Mouse (Mus musculus) midbrain, embryonic 16.5 days (tissue): ENCODE results near the gene Pik3cg. TPM values are rescaled to one million over a fixed set of nuclear protein-coding genes. Genes with fewer than 3 reads are reported as not detected.

Source experiments
- ATAC-seq: fragments of 200-750 bp; cut with Nextera tagmentation; 2 replicates; pipeline ENCODE4 v1.8.0; 2017; ENCODE audit warnings: moderate TSS enrichment
- H3K27ac ChIP-seq: fragments of 300-500 bp; sonication (generic); 2 replicates; pipeline ENCODE4 v1.5.1; 2014; ENCODE audit warnings: mild to moderate bottlenecking, low read length, mixed read lengths
- H3K27me3 ChIP-seq: fragments of 300-500 bp; sonication (generic); 2 replicates; pipeline ENCODE4 v1.6.1; 2014; ENCODE audit warnings: low read depth, low read length, mixed read lengths; ENCODE audit not compliant: control insufficient read depth, insufficient read depth
- H3K36me3 ChIP-seq: fragments of 300-500 bp; sonication (generic); 2 replicates; pipeline ENCODE4 v1.6.1; 2014; ENCODE audit warnings: mild to moderate bottlenecking, low read length, moderate library complexity, mixed read lengths; ENCODE audit not compliant: control insufficient read depth, insufficient read depth
- H3K4me1 ChIP-seq: fragments of 300-500 bp; sonication (generic); 2 replicates; pipeline ENCODE4 v1.6.1; 2014; ENCODE audit warnings: mild to moderate bottlenecking, low read length, mixed read lengths; ENCODE audit not compliant: control insufficient read depth, insufficient read depth
- H3K4me2 ChIP-seq: fragments of 300-500 bp; sonication (generic); 2 replicates; pipeline ENCODE4 v1.6.1; 2014; ENCODE audit warnings: mild to moderate bottlenecking, low read length, mixed read lengths
- H3K4me3 ChIP-seq: fragments of 300-500 bp; sonication (generic); 2 replicates; pipeline ENCODE4 v1.5.1; 2014; ENCODE audit warnings: low read depth, mild to moderate bottlenecking, low read length, moderate library complexity, mixed read lengths
- H3K9ac ChIP-seq: fragments of 300-500 bp; sonication (generic); 2 replicates; pipeline ENCODE4 v1.6.1; 2014; ENCODE audit warnings: low read depth, low read length, mixed read lengths
- H3K9me3 ChIP-seq: fragments of 300-500 bp; sonication (generic); replicated peaks from 2 replicates; pipeline ENCODE4 v1.6.1; 2014; ENCODE audit warnings: mild to moderate bottlenecking, low read length, mixed read lengths; ENCODE audit not compliant: control insufficient read depth, poor library complexity, severe bottlenecking
- WGBS: fragments of 180-500 bp; shearing (Covaris S2); extraction: QIAGEN DNeasy Blood & Tissue Kit; methylation state at CpG from one replicate; pipeline ENCODE4 v1.1.7; 2014; 5-methylcytosine and 5-hydroxymethylcytosine counted together
- polyA plus RNA-seq: library from polyadenylated mRNA; unstranded; fragments of >200 nt; fragmentation: Nextera tagmentation; extraction: Ambion mirVana; gene quantifications from 2 replicates; pipeline ENCODE4 v1.2.1, GENCODE M21; 2015

The Pik3cg gene
- polyA plus RNA-seq, 1 experiment from 2014 or later, result 0.82 TPM

- Histone ChIP-seq H3K4me2 (no peak overlapping the region), H3K9ac (no peak overlapping the region), H3K4me3 (no peak overlapping the region), H3K4me1 (no peaks in the 10 kb centered on the region; the same call in 1 of the 2 replicates), H3K27me3 (no peaks in the 10 kb centered on the region), H3K36me3 (no peaks in the 10 kb centered on the region), H3K27ac (no peak overlapping the region), H3K9me3 (no peaks in the 10 kb centered on the region)
- 93% methylated on average over 6 of the region's 6 CpGs for WGBS
- no peak for ATAC-seq
Measured at GRCm38 (mm10) chr12:32174437-32174836, 34.0 kb downstream of the Pik3cg start.

- Histone ChIP-seq H3K9ac (no peak overlapping the region), H3K27ac (no peak overlapping the region), H3K4me2 (no peak overlapping the region), H3K9me3 (no peaks in the 10 kb centered on the region), H3K27me3 (no peaks in the 10 kb centered on the region), H3K4me3 (no peak overlapping the region), H3K4me1 (peaks cover 4% of the 10 kb centered on the region; the same call in 1 of the 2 replicates), H3K36me3 (no peaks in the 10 kb centered on the region)
- no peak for ATAC-seq
- WGBS, result 91% methylated on average over 7 of the region's 7 CpGs
Measured at GRCm38 (mm10) chr12:32172826-32173225, 35.6 kb downstream of the Pik3cg start.

DNA sequence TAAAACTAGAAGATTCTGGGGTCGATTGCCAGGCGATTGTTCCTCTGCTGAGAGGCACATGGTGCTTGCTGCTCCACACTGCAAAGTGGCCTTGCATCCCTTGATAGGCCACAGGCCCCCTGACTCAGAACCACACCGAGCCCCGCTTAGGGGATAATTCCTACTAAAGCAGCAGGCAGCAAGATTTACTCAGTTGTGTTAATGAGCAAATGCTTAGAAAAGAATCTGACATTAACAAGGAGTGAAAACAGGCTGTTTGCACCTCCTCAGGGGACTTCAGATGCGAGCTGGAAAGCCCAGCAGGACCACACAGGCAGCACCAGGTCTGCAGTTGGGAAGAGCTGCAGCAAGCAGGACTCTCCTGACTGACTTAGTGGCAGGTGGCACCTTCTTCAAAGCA, 39.3 kb downstream of the Pik3cg start:
- Histone ChIP-seq H3K9ac (no peak overlapping the region), H3K36me3 (no peaks in the 10 kb centered on the region), H3K4me1 (peaks cover 4% of the 10 kb centered on the region; the same call in 1 of the 2 replicates), H3K4me3 (no peak overlapping the region), H3K27me3 (no peaks in the 10 kb centered on the region), H3K27ac (no peak overlapping the region), H3K9me3 (no peaks in the 10 kb centered on the region), H3K4me2 (no peak overlapping the region)
- WGBS, result 15% methylated on average over 5 of the region's 5 CpGs
- no peak for ATAC-seq

DNA sequence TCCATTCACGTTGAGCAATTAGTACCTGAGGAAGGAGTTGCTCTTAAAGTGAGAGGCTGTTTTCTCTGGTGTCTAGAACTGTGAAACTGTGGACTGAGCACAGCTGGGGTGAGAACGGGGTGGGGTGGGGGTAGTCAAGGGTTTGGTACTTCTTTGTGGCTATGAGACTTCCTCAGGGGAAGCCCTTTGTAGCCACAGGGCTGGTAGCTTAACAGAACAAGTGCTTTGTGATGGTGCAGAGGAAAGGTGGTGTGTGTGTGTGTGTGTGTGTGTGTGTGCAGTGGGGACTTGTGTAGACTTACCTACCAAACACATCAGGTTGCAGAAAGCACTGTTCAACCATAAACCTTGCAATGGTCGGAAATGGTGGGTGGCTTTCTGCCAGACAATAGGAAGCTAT, 39.7 kb downstream of the Pik3cg start:
- Histone ChIP-seq H3K27me3 (no peaks in the 10 kb centered on the region), H3K9ac (no peak overlapping the region), H3K36me3 (no peaks in the 10 kb centered on the region), H3K4me3 (no peak overlapping the region), H3K4me2 (no peak overlapping the region), H3K9me3 (no peaks in the 10 kb centered on the region), H3K4me1 (peaks cover 4% of the 10 kb centered on the region; the same call in 1 of the 2 replicates), H3K27ac (no peak overlapping the region)
- 24% methylated on average over 3 of the region's 3 CpGs for WGBS
- no peak for ATAC-seq

DNA sequence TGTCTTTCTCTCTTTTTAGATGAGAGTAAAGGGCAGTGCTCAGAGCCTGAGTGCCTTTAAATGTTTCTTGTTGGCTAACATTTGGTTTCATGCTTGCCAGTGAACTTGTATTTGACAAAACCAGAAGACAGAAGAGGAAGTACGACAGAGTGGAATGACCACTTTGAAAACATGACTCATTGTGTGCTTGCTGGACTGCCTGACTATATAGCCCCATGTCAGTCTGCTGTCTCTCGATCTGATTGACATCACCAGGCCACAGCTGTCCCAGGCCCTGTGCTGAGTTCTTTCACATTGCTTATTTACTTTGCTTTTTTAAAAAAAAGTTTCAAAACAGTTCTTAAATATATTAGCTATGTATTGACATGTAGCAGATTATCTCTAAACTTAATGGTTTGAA, 44.8 kb downstream of the Pik3cg start:
- Histone ChIP-seq H3K4me2 (no peak overlapping the region), H3K4me1 (peaks cover 3% of the 10 kb centered on the region; the same call in 1 of the 2 replicates), H3K4me3 (no peak overlapping the region), H3K27me3 (no peaks in the 10 kb centered on the region), H3K36me3 (no peaks in the 10 kb centered on the region), H3K27ac (no peak overlapping the region), H3K9ac (no peak overlapping the region), H3K9me3 (no peaks in the 10 kb centered on the region)
- no peak for ATAC-seq
- 90% methylated on average over 2 of the region's 2 CpGs for WGBS

GRCm38 (mm10) chr12:32158757-32159156, 49.7 kb downstream of the Pik3cg start:
- Histone ChIP-seq H3K27me3 (no peaks in the 10 kb centered on the region), H3K4me1 (peaks cover 4% of the 10 kb centered on the region), H3K27ac (peak overlapping the region; percentile 0), H3K36me3 (no peaks in the 10 kb centered on the region), H3K4me3 (no peak overlapping the region), H3K9ac (no peak overlapping the region), H3K4me2 (no peak overlapping the region), H3K9me3 (no peaks in the 10 kb centered on the region)
- WGBS, result 15% methylated on average over 5 of the region's 5 CpGs
- peak; percentile 90 for ATAC-seq

- no peaks in the 10 kb centered on the region for H3K27me3 ChIP-seq
- no peaks in the 10 kb centered on the region for H3K36me3 ChIP-seq
- H3K4me3 ChIP-seq, result no peak overlapping the region
- H3K9ac ChIP-seq, result no peak overlapping the region
- no peak for ATAC-seq
- H3K4me1 ChIP-seq, result no peaks in the 10 kb centered on the region; the same call in 1 of the 2 replicates
- no peaks in the 10 kb centered on the region for H3K9me3 ChIP-seq
- WGBS, result 89% methylated on average over 7 of the region's 7 CpGs
- H3K4me2 ChIP-seq, result no peak overlapping the region
- no peak overlapping the region for H3K27ac ChIP-seq
Measured at GRCm38 (mm10) chr12:32146606-32147005, 61.9 kb downstream of the Pik3cg start.

DNA sequence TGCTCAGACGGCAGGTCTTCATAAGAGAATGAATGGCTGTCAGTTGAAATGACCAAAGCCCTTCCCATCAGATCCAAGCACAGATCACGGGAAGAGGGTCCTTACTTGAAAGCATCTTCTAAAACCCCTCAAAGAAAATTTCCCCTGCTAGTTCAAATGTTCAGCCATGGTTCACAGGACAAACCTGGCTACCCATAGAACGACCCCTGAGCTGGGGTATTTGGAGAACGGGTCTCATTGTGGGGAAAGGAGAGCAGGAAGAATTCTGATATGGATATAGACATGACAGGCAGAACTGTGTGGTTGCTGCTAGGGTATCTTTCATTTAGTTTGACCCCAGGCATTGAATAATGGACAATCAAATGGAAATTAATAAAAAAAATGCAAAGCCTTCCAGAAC, 62.8 kb downstream of the Pik3cg start:
- H3K4me2 ChIP-seq, result no peak overlapping the region
- no peak overlapping the region for H3K9ac ChIP-seq
- H3K9me3 ChIP-seq, result no peaks in the 10 kb centered on the region
- 82% methylated on average over 4 of the region's 4 CpGs for WGBS
- H3K36me3 ChIP-seq, result no peaks in the 10 kb centered on the region
- H3K27ac ChIP-seq, result no peak overlapping the region
- no peaks in the 10 kb centered on the region for H3K27me3 ChIP-seq
- no peak overlapping the region for H3K4me3 ChIP-seq
- ATAC-seq, result no peak
- H3K4me1 ChIP-seq, result no peaks in the 10 kb centered on the region; the same call in 1 of the 2 replicates

DNA sequence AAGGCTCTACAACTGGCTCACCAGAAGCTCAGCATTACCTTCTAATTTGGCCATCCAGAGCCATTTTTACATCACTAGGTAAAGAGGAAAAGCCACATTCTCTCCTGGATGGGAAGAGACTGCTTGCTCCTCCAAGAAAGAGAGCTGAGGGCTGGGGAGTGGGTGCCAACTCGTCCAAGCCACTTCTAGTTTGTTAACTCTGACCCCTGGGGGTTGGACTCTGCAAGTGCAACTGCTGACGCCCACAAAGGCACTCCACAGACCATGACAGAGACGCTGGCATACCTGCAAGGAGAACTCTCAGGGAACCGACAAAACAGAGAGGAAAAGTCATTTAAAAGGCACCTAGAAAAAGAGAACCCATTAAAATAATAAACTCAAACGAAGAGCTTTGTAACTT, 63.9 kb downstream of the Pik3cg start:
- Histone ChIP-seq H3K27me3 (no peaks in the 10 kb centered on the region), H3K36me3 (no peaks in the 10 kb centered on the region), H3K27ac (no peak overlapping the region), H3K4me3 (no peak overlapping the region), H3K9me3 (no peaks in the 10 kb centered on the region), H3K9ac (no peak overlapping the region), H3K4me2 (no peak overlapping the region), H3K4me1 (no peaks in the 10 kb centered on the region; the same call in 1 of the 2 replicates)
- ATAC-seq, result peak; percentile 87
- 3% methylated on average over 5 of the region's 5 CpGs for WGBS
